ENCODE assay signal across 12 mouse cellular contexts in the genomic region with DNA sequence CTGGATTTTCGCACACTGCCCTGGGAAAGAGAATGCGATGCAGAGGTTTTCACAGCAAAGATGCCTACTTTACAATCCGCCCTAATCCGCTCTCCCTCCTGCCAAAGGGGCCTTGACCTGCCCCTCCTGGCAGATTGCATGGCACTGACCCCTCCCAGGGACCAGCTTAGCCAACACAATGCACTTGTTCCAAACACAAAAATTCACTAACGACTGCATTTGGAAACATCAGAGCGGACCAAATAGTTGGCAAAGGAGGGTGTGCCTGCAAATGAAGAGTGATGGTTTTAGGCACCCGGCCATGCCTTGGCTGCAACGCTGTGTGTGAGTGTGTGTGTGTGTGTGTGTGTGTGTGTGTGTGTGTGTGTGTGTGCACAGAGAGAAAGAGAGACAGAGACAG. TPM values are rescaled to one million over a fixed set of nuclear protein-coding genes. Genes with fewer than 3 reads are reported as not detected.
DNase-seq lines count a peak whose midpoint lies in the region; ATAC-seq and TF ChIP-seq lines count a peak whose summit lies in the region.
"Had no signal": no experiment of that assay in that cellular context is flagged by ENCODE, and none has a peak within 500 bp of the region (broad histone marks: within the 10 kb centered on the region; RNA-seq: fewer than 3 reads in every experiment).

No protein-coding gene starts in this region.

- no peak for TF ChIP-seq POLR2A in brain, embryonic 14.5 days (IDR thresholded peaks at IDR 0.05; ENCODE audit: borderline replicate concordance, extremely low read depth, insufficient read depth, insufficient read length, poor library complexity, severe bottlenecking)

- peak; percentile 20 for DNase-seq in gastrocnemius, postnatal 25 days
- no peak for DNase-seq in gastrocnemius, postnatal 10 days
- DNase-seq in Muller cell, postnatal 12 days (ENCODE audit: inconsistent ontology term): peak; percentile 93
- DNase-seq in brain, embryonic 14.5 days (ENCODE audit: low read depth): peak; percentile 96
- peak; percentile 13 for DNase-seq in lung, postnatal 36 days
- no peak for DNase-seq in kidney, postnatal 25 days
- no peak for DNase-seq in T-cell, adult 2 months (ENCODE audit: low spot score)
- DNase-seq: heart, adult 2 months had no signal

- no peak for ATAC-seq in inflammation-experienced regulatory T-cells, adult 6 months

- TF ChIP-seq CTCF in brain, embryonic 14.5 days (IDR thresholded peaks at IDR 0.05; ENCODE audit: borderline replicate concordance, extremely low read depth, insufficient read depth, insufficient read length): no peak

RNA-seq across cellular contexts. Expression of gene Opalin, which starts 32.6 kb away (rescaled TPM):
- not detected for total RNA-seq in gastrocnemius, postnatal 25 days (2021)
- total RNA-seq in gastrocnemius, postnatal 10 days (2021): not detected
- polyA plus RNA-seq in brain, embryonic 14.5 days (2012; rRNA removed): 0.08 TPM in 1 of 2 replicates, not detected in the other
- polyA plus RNA-seq in inflammation-experienced regulatory T-cells, adult 6 months (2017; shearing (Covaris generic)): not detected
- total RNA-seq: CH12.LX; heart, adult 2 months had no signal
- polyA plus RNA-seq: heart, adult 2 months; intestine, embryonic 14.5 days; limb, embryonic 14.5 days had no signal

Comparison
In these comparisons a context has a peak if more than half of its experiments do, and no peak if none do; other contexts are left out.
1. DNase-seq: peak in gastrocnemius, postnatal 25 days (single experiment), Muller cell, postnatal 12 days (single experiment), brain, embryonic 14.5 days (single experiment) and lung, postnatal 36 days (single experiment); none in gastrocnemius, postnatal 10 days (single experiment), kidney, postnatal 25 days (0 of 2) and T-cell, adult 2 months (single experiment).